Mouse (Mus musculus): ENCODE measurements at regions not wholly inside any gene's neighbourhood (a gene's known extent, or its start where the extent isn't known, plus 50 kb on each side); places are given as distances from the start of the nearest gene placed in this dataset.

DNA sequence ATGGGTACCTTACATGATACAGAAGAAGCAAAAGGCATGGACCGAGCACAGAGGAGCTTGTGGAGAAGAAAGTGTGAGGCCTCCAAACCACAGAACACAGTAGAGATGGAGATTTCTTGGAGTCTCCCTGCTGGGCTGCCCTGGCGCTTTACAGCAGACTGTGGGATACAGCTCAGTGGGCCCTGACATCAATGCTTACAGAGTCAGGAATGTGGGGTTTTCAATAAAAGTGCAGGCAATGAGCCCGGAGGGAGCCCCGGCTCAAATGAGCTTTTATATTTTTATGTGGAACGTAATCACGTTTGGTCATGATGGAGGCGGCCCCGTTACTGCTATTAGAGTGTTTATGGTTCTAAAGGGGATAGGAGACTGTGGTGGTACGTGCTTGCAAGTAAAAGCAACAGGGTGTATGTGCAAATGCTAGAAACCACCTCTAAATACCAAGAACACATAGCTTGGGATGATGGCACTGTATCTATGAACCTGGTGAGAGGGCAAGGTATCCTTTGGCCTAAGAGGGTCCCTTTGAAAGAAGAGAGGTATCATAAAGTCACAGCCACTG, 308.1 kb upstream of the Dynlrb2 start:
- Histone ChIP-seq H3K4me3 (ENCODE audit: low read length) (no peak overlapping the region), H3K9ac (ENCODE audit: low read depth, low read length) (no peak overlapping the region), H3K9me3 (ENCODE audit: control insufficient read depth, low read length) (no peaks in the 10 kb centered on the region), H3K36me3 (ENCODE audit: control insufficient read depth, insufficient read depth, low read length) (no peaks in the 10 kb centered on the region), H3K4me2 (ENCODE audit: low read length) (no peak overlapping the region), H3K27ac (ENCODE audit: low read depth, low read length) (no peak overlapping the region), H3K27me3 (replicated peaks; ENCODE audit: control insufficient read depth, insufficient read depth, low read length) (no peaks in the 10 kb centered on the region), H3K4me1 (ENCODE audit: control insufficient read depth, insufficient read depth, low read depth, low read length) (no peaks in the 10 kb centered on the region)
- ATAC-seq = no peak
- 75% methylated on average over 9 of the region's 9 CpGs for WGBS

DNA sequence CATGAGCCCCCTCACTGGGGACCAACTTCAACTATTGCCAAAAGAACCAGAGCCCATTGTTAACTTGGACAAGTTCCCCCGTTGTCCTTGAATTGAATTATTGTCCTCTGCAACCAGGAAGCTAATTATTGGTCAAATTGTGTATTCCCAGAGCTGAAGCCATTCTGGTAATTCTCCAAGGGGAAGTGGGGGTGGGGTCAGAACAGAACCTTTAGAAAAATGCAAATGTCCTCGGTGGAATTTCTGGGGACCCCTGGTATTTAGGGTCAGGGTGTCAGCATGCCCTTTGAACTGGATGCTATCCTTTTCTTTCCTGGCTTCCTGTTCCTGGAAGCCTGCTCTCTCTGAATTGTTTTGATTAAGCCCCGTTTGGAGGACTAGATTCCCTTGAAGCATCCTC, 312.7 kb upstream of the Dynlrb2 start:
- no peak for ATAC-seq
- Histone ChIP-seq H3K4me3 (ENCODE audit: low read length) (no peak overlapping the region), H3K4me1 (ENCODE audit: control insufficient read depth, insufficient read depth, low read depth, low read length) (no peaks in the 10 kb centered on the region), H3K27ac (ENCODE audit: low read depth, low read length) (no peak overlapping the region), H3K9ac (ENCODE audit: low read depth, low read length) (no peak overlapping the region), H3K27me3 (replicated peaks; ENCODE audit: control insufficient read depth, insufficient read depth, low read length) (no peaks in the 10 kb centered on the region), H3K4me2 (ENCODE audit: low read length) (no peak overlapping the region), H3K9me3 (ENCODE audit: control insufficient read depth, low read length) (no peaks in the 10 kb centered on the region), H3K36me3 (ENCODE audit: control insufficient read depth, insufficient read depth, low read length) (no peaks in the 10 kb centered on the region)
- 11% methylated on average over 3 of the region's 3 CpGs for WGBS

DNA sequence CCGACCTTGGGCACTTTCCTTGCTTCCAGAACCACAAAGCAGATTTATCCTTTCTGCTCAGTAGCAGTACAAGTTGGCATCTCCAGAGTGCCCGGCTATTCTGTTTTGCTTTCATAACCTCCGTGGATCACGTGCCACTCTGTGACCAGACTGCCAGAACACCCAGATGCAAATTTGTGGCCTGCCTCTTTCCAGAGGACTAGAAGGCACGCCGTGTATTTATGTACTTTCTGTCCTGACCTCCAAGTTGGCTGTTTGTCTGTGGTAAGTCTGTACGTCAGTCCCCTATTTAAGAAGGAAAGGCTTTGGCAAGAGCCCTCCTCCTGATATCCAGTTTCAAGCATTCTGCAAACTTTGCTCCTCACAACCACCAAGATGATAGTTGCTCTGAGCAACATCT, 319.6 kb upstream of the Dynlrb2 start:
- H3K4me3 ChIP-seq (ENCODE audit: low read length) = no peak overlapping the region
- H3K4me1 ChIP-seq (ENCODE audit: control insufficient read depth, insufficient read depth, low read depth, low read length) = no peaks in the 10 kb centered on the region
- no peak overlapping the region for H3K4me2 ChIP-seq (ENCODE audit: low read length)
- no peaks in the 10 kb centered on the region for H3K9me3 ChIP-seq (ENCODE audit: control insufficient read depth, low read length)
- no peaks in the 10 kb centered on the region for H3K36me3 ChIP-seq (ENCODE audit: control insufficient read depth, insufficient read depth, low read length)
- H3K27me3 ChIP-seq (replicated peaks; ENCODE audit: control insufficient read depth, insufficient read depth, low read length) = no peaks in the 10 kb centered on the region
- no peak overlapping the region for H3K9ac ChIP-seq (ENCODE audit: low read depth, low read length)
- H3K27ac ChIP-seq (ENCODE audit: low read depth, low read length) = no peak overlapping the region
- 93% methylated on average over 7 of the region's 7 CpGs for WGBS
- no peak for ATAC-seq

- 78% methylated on average over 8 of the region's 8 CpGs for WGBS
Observed at GRCm38 (mm10) chr8:116184241-116184640, 320.5 kb upstream of the Dynlrb2 start.

DNA sequence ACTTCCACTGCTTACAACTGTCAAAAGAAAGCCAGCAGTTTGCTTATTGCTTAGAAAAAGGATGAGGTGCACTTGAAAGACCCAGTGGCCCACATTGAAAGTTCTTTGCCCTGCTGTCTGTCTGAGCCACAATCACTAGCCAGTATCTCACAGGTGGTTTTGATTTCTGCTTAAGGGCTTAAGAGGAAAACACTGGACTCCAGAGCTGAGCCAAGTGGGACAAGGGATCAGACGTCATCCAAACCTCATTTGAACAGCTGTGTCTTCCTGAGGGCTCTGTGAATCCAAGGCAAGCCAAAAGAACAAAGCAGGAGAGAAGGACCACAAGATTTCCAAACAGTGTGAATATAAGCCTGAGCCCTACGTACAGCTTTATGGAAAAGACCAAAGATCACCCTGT, 326.8 kb upstream of the Dynlrb2 start:
- H3K27me3 ChIP-seq (replicated peaks; ENCODE audit: control insufficient read depth, insufficient read depth, low read length) = no peaks in the 10 kb centered on the region
- WGBS = 73% methylated on average over 2 of the region's 2 CpGs
- H3K36me3 ChIP-seq (ENCODE audit: control insufficient read depth, insufficient read depth, low read length) = no peaks in the 10 kb centered on the region
- H3K9ac ChIP-seq (ENCODE audit: low read depth, low read length) = no peak overlapping the region
- no peaks in the 10 kb centered on the region for H3K9me3 ChIP-seq (ENCODE audit: control insufficient read depth, low read length)
- H3K4me1 ChIP-seq (ENCODE audit: control insufficient read depth, insufficient read depth, low read depth, low read length) = no peaks in the 10 kb centered on the region
- H3K4me2 ChIP-seq (ENCODE audit: low read length) = no peak overlapping the region
- H3K4me3 ChIP-seq (ENCODE audit: low read length) = no peak overlapping the region
- no peak overlapping the region for H3K27ac ChIP-seq (ENCODE audit: low read depth, low read length)
- ATAC-seq = no peak

More at GRCm38 (mm10) chr8:116184241-116184640, 320.5 kb upstream of the Dynlrb2 start:
- H3K27me3 ChIP-seq (replicated peaks; ENCODE audit: control insufficient read depth, insufficient read depth, low read length) = no peaks in the 10 kb centered on the region
- H3K9ac ChIP-seq (ENCODE audit: low read depth, low read length) = no peak overlapping the region
- H3K4me3 ChIP-seq (ENCODE audit: low read length) = no peak overlapping the region
- ATAC-seq = no peak
- H3K36me3 ChIP-seq (ENCODE audit: control insufficient read depth, insufficient read depth, low read length) = no peaks in the 10 kb centered on the region
- no peak overlapping the region for H3K27ac ChIP-seq (ENCODE audit: low read depth, low read length)
- no peak overlapping the region for H3K4me2 ChIP-seq (ENCODE audit: low read length)
- no peaks in the 10 kb centered on the region for H3K4me1 ChIP-seq (ENCODE audit: control insufficient read depth, insufficient read depth, low read depth, low read length)
- no peaks in the 10 kb centered on the region for H3K9me3 ChIP-seq (ENCODE audit: control insufficient read depth, low read length)

GRCm38 (mm10) chr8:116174891-116175290, 329.9 kb upstream of the Dynlrb2 start:
- Histone ChIP-seq H3K4me3 (ENCODE audit: low read length) (no peak overlapping the region), H3K9me3 (ENCODE audit: control insufficient read depth, low read length) (no peaks in the 10 kb centered on the region), H3K4me2 (ENCODE audit: low read length) (no peak overlapping the region), H3K27ac (ENCODE audit: low read depth, low read length) (no peak overlapping the region), H3K4me1 (ENCODE audit: control insufficient read depth, insufficient read depth, low read depth, low read length) (no peaks in the 10 kb centered on the region), H3K36me3 (ENCODE audit: control insufficient read depth, insufficient read depth, low read length) (no peaks in the 10 kb centered on the region), H3K27me3 (replicated peaks; ENCODE audit: control insufficient read depth, insufficient read depth, low read length) (no peaks in the 10 kb centered on the region; the same call in 1 of the 2 replicates), H3K9ac (ENCODE audit: low read depth, low read length) (no peak overlapping the region)
- 73% methylated on average over 3 of the region's 3 CpGs for WGBS
- ATAC-seq = no peak

- H3K27ac ChIP-seq (ENCODE audit: low read depth, low read length) = no peak overlapping the region
- no peaks in the 10 kb centered on the region for H3K36me3 ChIP-seq (ENCODE audit: control insufficient read depth, insufficient read depth, low read length)
- no peak for ATAC-seq
- 75% methylated on average over 1 of the region's 1 CpGs for WGBS
- H3K4me3 ChIP-seq (ENCODE audit: low read length) = no peak overlapping the region
- no peaks in the 10 kb centered on the region for H3K4me1 ChIP-seq (ENCODE audit: control insufficient read depth, insufficient read depth, low read depth, low read length)
- H3K9me3 ChIP-seq (ENCODE audit: control insufficient read depth, low read length) = no peaks in the 10 kb centered on the region
- H3K27me3 ChIP-seq (replicated peaks; ENCODE audit: control insufficient read depth, insufficient read depth, low read length) = no peaks in the 10 kb centered on the region; the same call in 1 of the 2 replicates
- no peak overlapping the region for H3K9ac ChIP-seq (ENCODE audit: low read depth, low read length)
- H3K4me2 ChIP-seq (ENCODE audit: low read length) = no peak overlapping the region
Observed at GRCm38 (mm10) chr8:116173961-116174360, 330.8 kb upstream of the Dynlrb2 start.

DNA sequence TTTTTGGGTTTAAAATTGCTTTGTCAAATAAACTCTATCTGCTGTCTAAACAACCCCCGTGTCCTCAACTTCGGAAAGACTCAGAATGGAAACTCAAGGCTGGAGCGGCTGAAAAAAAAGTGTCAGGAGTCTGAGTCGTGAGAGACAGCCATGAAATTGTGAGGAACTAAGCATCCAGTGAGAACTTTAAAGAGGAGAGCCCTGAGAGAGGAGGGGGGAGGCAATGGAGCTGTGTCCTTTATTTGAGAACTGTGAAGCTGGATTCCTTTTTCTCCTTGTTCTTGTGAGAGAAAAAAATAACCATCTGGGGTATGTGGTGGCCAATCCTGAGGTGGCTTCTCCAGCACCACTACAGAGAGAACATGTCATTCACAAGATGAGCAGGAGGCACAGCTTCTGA, 336.9 kb upstream of the Dynlrb2 start:
- H3K4me1 ChIP-seq (ENCODE audit: control insufficient read depth, insufficient read depth, low read depth, low read length) = peaks cover 3% of the 10 kb centered on the region; the same call in 1 of the 2 replicates
- no peaks in the 10 kb centered on the region; the same call in 1 of the 2 replicates for H3K27me3 ChIP-seq (replicated peaks; ENCODE audit: control insufficient read depth, insufficient read depth, low read length)
- 26% methylated on average over 4 of the region's 4 CpGs for WGBS
- H3K9ac ChIP-seq (ENCODE audit: low read depth, low read length) = no peak overlapping the region
- H3K4me3 ChIP-seq (ENCODE audit: low read length) = no peak overlapping the region
- H3K27ac ChIP-seq (ENCODE audit: low read depth, low read length) = no peak overlapping the region
- no peak for ATAC-seq
- H3K36me3 ChIP-seq (ENCODE audit: control insufficient read depth, insufficient read depth, low read length) = no peaks in the 10 kb centered on the region
- no peaks in the 10 kb centered on the region for H3K9me3 ChIP-seq (ENCODE audit: control insufficient read depth, low read length)
- no peak overlapping the region for H3K4me2 ChIP-seq (ENCODE audit: low read length)

DNA sequence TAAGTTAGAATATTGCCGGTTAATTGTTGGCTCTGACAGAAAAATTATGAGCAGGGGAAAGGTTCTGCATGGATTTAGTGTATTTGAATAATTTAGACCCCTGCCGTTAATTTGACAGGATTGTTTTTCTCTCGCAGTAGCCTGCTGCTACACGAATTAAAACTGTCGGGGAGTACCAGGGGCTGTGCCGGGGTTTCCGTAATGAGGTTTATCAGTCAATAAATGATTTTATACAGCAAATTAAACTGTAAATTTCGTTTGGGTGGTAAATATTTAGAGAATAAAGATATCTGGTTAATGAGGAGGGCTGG, 339.8 kb upstream of the Dynlrb2 start:
- ATAC-seq = no peak
- no peaks in the 10 kb centered on the region for H3K36me3 ChIP-seq (ENCODE audit: control insufficient read depth, insufficient read depth, low read length)
- peak overlapping the region; percentile 24 for H3K4me2 ChIP-seq (ENCODE audit: low read length)
- no peaks in the 10 kb centered on the region for H3K27me3 ChIP-seq (replicated peaks; ENCODE audit: control insufficient read depth, insufficient read depth, low read length)
- no peak overlapping the region for H3K27ac ChIP-seq (ENCODE audit: low read depth, low read length)
- 14% methylated on average over 8 of the region's 8 CpGs for WGBS
- no peak overlapping the region for H3K4me3 ChIP-seq (ENCODE audit: low read length)
- H3K9me3 ChIP-seq (ENCODE audit: control insufficient read depth, low read length) = no peaks in the 10 kb centered on the region
- peaks cover 3% of the 10 kb centered on the region; the same call in 1 of the 2 replicates for H3K4me1 ChIP-seq (ENCODE audit: control insufficient read depth, insufficient read depth, low read depth, low read length)
- no peak overlapping the region for H3K9ac ChIP-seq (ENCODE audit: low read depth, low read length)

Data from hindbrain, embryonic 16.5 days (tissue).